Mouse (Mus musculus) hindbrain, postnatal 0 days (tissue): ENCODE results near the gene Wdr92. TPM values are rescaled to one million over a fixed set of nuclear protein-coding genes. Genes with fewer than 3 reads are reported as not detected.

ENCODE experiments used
- ATAC-seq: fragments of 200-750 bp; cut with Nextera tagmentation; 2 replicates; pipeline ENCODE4 v1.8.0; 2017; ENCODE audit warnings: mild to moderate bottlenecking, moderate TSS enrichment, moderate library complexity
- DNase-seq: peaks from one replicate; pipeline ENCODE4 v3.0.0-alpha.2; 2015; ENCODE audit warnings: low spot score
- H3K27ac ChIP-seq: fragments of 300-500 bp; sonication (generic); 2 replicates; pipeline ENCODE4 v1.5.1; 2014; ENCODE audit warnings: mild to moderate bottlenecking
- H3K27me3 ChIP-seq: fragments of 300-500 bp; sonication (generic); 2 replicates; pipeline ENCODE4 v1.6.1; 2014; ENCODE audit warnings: low read length, mixed read lengths; ENCODE audit not compliant: insufficient read depth
- H3K36me3 ChIP-seq: fragments of 300-500 bp; sonication (generic); 2 replicates; pipeline ENCODE4 v1.6.1; 2014; ENCODE audit warnings: low read length, mixed read lengths; ENCODE audit not compliant: insufficient read depth
- H3K4me1 ChIP-seq: fragments of 300-500 bp; sonication (generic); 2 replicates; pipeline ENCODE4 v1.6.1; 2014; ENCODE audit warnings: antibody characterized with exemption, low read length, mixed read lengths; ENCODE audit not compliant: insufficient read depth
- H3K4me2 ChIP-seq: fragments of 300-500 bp; sonication (generic); 2 replicates; pipeline ENCODE4 v1.6.1; 2014; ENCODE audit warnings: low read depth, mild to moderate bottlenecking, low read length, moderate library complexity, mixed read lengths
- H3K4me3 ChIP-seq: fragments of 300-500 bp; sonication (generic); 2 replicates; pipeline ENCODE4 v1.5.1; 2014; ENCODE audit warnings: low read length
- H3K9ac ChIP-seq: fragments of 300-500 bp; sonication (generic); replicated peaks from 2 replicates; pipeline ENCODE4 v1.6.1; 2014; ENCODE audit warnings: mild to moderate bottlenecking, low read length, moderate library complexity, mixed read lengths
- H3K9me3 ChIP-seq: fragments of 300-500 bp; sonication (generic); 2 replicates; pipeline ENCODE4 v1.6.1; 2016; ENCODE audit warnings: low read length, mixed read lengths
- CTCF ChIP-seq: IDR thresholded peaks from 2 replicates; pipeline ENCODE4 v1.5.1; 2016; ENCODE audit warnings: antibody characterized with exemption, control low read depth, low read depth
- WGBS: fragments of 180-500 bp; shearing (Covaris S2); extraction: QIAGEN DNeasy Blood & Tissue Kit; methylation state at CpG from one replicate; pipeline ENCODE4 v1.1.7; 2014; 5-methylcytosine and 5-hydroxymethylcytosine counted together
- polyA plus RNA-seq: library from polyadenylated mRNA; unstranded; fragments of >200 nt; fragmentation: Nextera tagmentation; extraction: Ambion mirVana; gene quantifications from 2 replicates; pipeline ENCODE4 v1.2.1, GENCODE M21; 2015
- total RNA-seq: library from RNA; depleted of rRNA; stranded (reverse); fragments of >200 nt; gene quantifications from 2 replicates; pipeline ENCODE4 v1.2.3, GENCODE M21; 2014

Wdr92 gene
- total and polyA plus RNA-seq, 2 experiments from 2014 or later = 10.7 to 11.4 TPM

- Histone ChIP-seq H3K9ac (no peak overlapping the region), H3K27me3 (no peaks in the 10 kb centered on the region), H3K9me3 (no peaks in the 10 kb centered on the region), H3K4me1 (no peaks in the 10 kb centered on the region), H3K36me3 (no peaks in the 10 kb centered on the region), H3K4me2 (no peak overlapping the region), H3K4me3 (no peak overlapping the region), H3K27ac (no peak overlapping the region)
- ATAC-seq = no peak
- no peak for TF ChIP-seq CTCF
- WGBS = 84% methylated on average over 2 of the region's 2 CpGs
- no peak for DNase-seq
Measured at GRCm38 (mm10) chr11:17183165-17183564, 1.3 kb downstream of the Wdr92 start.

- whole genome bisulfite sequencing = 78% methylated on average over 3 of the region's 3 CpGs
- no peak for DNase-seq
- Histone ChIP-seq H3K4me3 (no peak overlapping the region), H3K4me1 (no peaks in the 10 kb centered on the region), H3K9me3 (no peaks in the 10 kb centered on the region), H3K4me2 (no peak overlapping the region), H3K27me3 (no peaks in the 10 kb centered on the region), H3K27ac (no peak overlapping the region), H3K36me3 (no peaks in the 10 kb centered on the region), H3K9ac (no peak overlapping the region)
- no peak for ATAC-seq
- TF ChIP-seq CTCF = no peak
Measured at GRCm38 (mm10) chr11:17187649-17188048, 5.7 kb downstream of the Wdr92 start.

GRCm38 (mm10) chr11:17188786-17189185 lies 6.9 kb downstream of the Wdr92 start:
- Histone ChIP-seq H3K36me3 (no peaks in the 10 kb centered on the region), H3K9me3 (no peaks in the 10 kb centered on the region), H3K27me3 (no peaks in the 10 kb centered on the region), H3K9ac (no peak overlapping the region), H3K27ac (no peak overlapping the region), H3K4me2 (no peak overlapping the region), H3K4me3 (no peak overlapping the region), H3K4me1 (no peaks in the 10 kb centered on the region)
- TF ChIP-seq CTCF = no peak
- no peak for ATAC-seq
- 48% methylated on average over 3 of the region's 3 CpGs for WGBS
- no peak for DNase-seq

GRCm38 (mm10) chr11:17192151-17192844 lies 10.4 kb downstream of the Wdr92 start:
- H3K36me3 ChIP-seq = peaks cover 18% of the 10 kb centered on the region
- ATAC-seq = no peak
- H3K27ac ChIP-seq = no peak overlapping the region
- no peak overlapping the region for H3K9ac ChIP-seq
- H3K4me1 ChIP-seq = no peaks in the 10 kb centered on the region
- no peaks in the 10 kb centered on the region for H3K27me3 ChIP-seq
- H3K9me3 ChIP-seq = no peaks in the 10 kb centered on the region
- no peak for DNase-seq
- peak; percentile 41 for TF ChIP-seq CTCF
- H3K4me3 ChIP-seq = no peak overlapping the region
- no peak overlapping the region for H3K4me2 ChIP-seq
- WGBS = 75% methylated on average over 9 of the region's 9 CpGs

- WGBS = 93% methylated on average over 5 of the region's 5 CpGs
Measured at GRCm38 (mm10) chr11:17199170-17199569, 17.3 kb downstream of the Wdr92 start.

GRCm38 (mm10) chr11:17199840-17200501 lies 18.1 kb downstream of the Wdr92 start:
- Histone ChIP-seq H3K4me2 (no peak overlapping the region), H3K9me3 (no peaks in the 10 kb centered on the region), H3K4me1 (no peaks in the 10 kb centered on the region), H3K4me3 (no peak overlapping the region), H3K27me3 (no peaks in the 10 kb centered on the region), H3K9ac (no peak overlapping the region), H3K27ac (no peak overlapping the region), H3K36me3 (peaks cover 22% of the 10 kb centered on the region)
- WGBS = 90% methylated on average over 3 of the region's 3 CpGs
- ATAC-seq (no peak), DNase-seq (no peak)
- no peak for TF ChIP-seq CTCF

More at GRCm38 (mm10) chr11:17199170-17199569, 17.3 kb downstream of the Wdr92 start:
- ATAC-seq = no peak
- peaks cover 27% of the 10 kb centered on the region for H3K36me3 ChIP-seq
- H3K9ac ChIP-seq = no peak overlapping the region
- DNase-seq = no peak
- H3K4me3 ChIP-seq = no peak overlapping the region
- H3K4me1 ChIP-seq = no peaks in the 10 kb centered on the region
- H3K27ac ChIP-seq = no peak overlapping the region
- H3K4me2 ChIP-seq = no peak overlapping the region
- TF ChIP-seq CTCF = no peak
- no peaks in the 10 kb centered on the region for H3K27me3 ChIP-seq
- no peaks in the 10 kb centered on the region for H3K9me3 ChIP-seq

GRCm38 (mm10) chr11:17200936-17201335 lies 19.0 kb downstream of the Wdr92 start:
- H3K9ac ChIP-seq = no peak overlapping the region
- H3K4me3 ChIP-seq = no peak overlapping the region
- ATAC-seq (no peak), DNase-seq (no peak)
- no peaks in the 10 kb centered on the region for H3K27me3 ChIP-seq
- peaks cover 18% of the 10 kb centered on the region for H3K36me3 ChIP-seq
- H3K9me3 ChIP-seq = no peaks in the 10 kb centered on the region
- no peak overlapping the region for H3K27ac ChIP-seq
- WGBS = 87% methylated on average over 4 of the region's 4 CpGs
- H3K4me2 ChIP-seq = no peak overlapping the region
- H3K4me1 ChIP-seq = no peaks in the 10 kb centered on the region
- TF ChIP-seq CTCF = no peak
